Mouse (Mus musculus): Measurements from ENCODE around the gene Mob1b. TPM values are rescaled to one million over a fixed set of nuclear protein-coding genes. Genes with fewer than 3 reads are reported as not detected.

Gene Mob1b
- total RNA-seq, 2 experiments from 2014 or later, result 30.4 to 30.7 TPM

DNA sequence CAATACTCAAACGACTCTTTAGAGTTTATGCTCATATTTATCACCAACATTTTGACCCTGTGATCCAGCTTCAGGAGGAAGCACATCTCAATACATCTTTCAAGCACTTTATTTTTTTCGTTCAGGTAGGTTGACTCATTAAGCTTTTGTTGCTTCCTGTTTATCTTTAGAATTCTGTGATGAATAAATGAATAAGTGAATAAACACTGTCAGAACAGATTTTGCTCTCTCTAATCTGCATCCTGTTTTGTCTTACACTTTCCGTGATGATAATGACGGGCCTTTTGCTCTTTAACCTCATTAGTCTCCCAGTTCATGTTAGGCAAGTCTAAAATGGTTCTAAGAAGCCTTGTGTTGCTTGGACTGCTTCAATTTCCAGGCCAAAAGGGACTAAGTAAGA lies 32.5 kb downstream of the Mob1b start:
- intact Hi-C loops (cut with DNase I), result no loop called here

DNA sequence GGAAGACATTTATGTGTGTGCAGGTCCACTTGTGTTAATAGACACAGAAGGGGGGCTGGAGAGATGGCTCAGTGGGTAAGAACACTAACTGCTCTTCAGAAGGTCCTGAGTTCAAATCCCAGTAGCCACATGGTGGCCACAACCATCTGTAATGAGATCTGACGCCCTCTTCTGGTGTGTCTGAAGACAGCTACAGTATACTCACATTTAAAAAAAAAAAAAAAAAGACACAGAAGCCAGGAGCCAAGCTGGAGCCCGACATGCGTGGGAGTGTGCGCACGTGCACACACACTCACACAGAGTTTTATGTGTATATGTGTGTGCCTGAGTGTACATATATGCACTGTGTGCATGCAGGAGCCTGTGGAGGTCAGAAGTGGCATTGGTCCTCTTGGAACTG lies 42.0 kb downstream of the Mob1b start:
- no peak; the same call in 1 of the 2 replicates for TF ChIP-seq CTCF (IDR thresholded peaks at IDR 0.05)
- no peak overlapping the region for H3K27ac ChIP-seq
- H3K4me3 ChIP-seq, result no peak overlapping the region
- intact Hi-C loops (cut with DNase I), result loop anchor here (5.0 kb wide), 1 partner anchor 205 kb away; no protein-coding TSS in a partner anchor
- no peak for DNase-seq (ENCODE audit: extremely low spot score in 1 of 2, low spot score in 2 of 2)

More for the DNA sequence above, 32.5 kb downstream of the Mob1b start:
- no peak for TF ChIP-seq CTCF (IDR thresholded peaks at IDR 0.05)
- no peak overlapping the region for H3K27ac ChIP-seq
- no peak for DNase-seq (ENCODE audit: extremely low spot score in 1 of 2, low spot score in 2 of 2)
- no peak overlapping the region for H3K4me3 ChIP-seq

DNA sequence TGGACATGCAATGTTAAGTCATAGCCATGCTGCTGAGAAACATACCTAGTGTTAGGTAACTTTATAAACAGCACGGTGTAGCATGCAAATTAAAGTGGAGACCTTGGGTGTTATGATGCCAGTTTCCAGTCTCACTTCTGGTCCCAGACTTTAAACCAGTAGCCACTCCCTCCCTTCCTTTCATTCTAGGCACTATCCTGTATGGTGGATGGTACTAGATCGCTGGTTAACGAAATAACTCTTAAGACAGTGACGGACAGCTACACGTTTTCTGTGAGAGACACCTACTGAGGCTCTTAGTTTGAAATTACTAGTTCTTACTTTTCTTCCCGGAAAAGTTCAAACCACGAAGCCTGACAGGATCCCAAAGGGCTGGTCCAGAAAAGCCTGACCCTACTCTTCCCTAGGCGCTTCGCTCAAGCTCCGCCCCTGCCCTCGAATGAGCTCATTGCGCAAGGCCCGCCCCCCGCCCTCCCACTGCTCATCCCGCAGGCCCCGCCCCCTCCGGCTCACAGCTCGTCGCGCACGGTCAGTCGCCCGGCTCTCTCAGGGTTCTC lies 43.9 kb downstream of the Mob1b start:
- Histone ChIP-seq H3K27ac (peak overlapping the region; percentile 54), H3K4me3 (peak overlapping the region; percentile 89)
- intact Hi-C loops (cut with DNase I), result loop anchor here (2.0 to 5.0 kb wide), 3 partner anchors 44 to 207 kb away; partner anchors contain the start of genes Grsf1 and Mob1b
- TF ChIP-seq CTCF (IDR thresholded peaks at IDR 0.05), result no peak
- DNase-seq (ENCODE audit: extremely low spot score in 1 of 2, low spot score in 2 of 2), result no peak

- peak; percentile 95 to 96 for DNase-seq (ENCODE audit: extremely low spot score in 1 of 2, low spot score in 2 of 2)
- Histone ChIP-seq H3K27ac (peak within 1 kb of the TSS; percentile 77), H3K4me3 (peak within 1 kb of the TSS; percentile 89)
- no peak; the same call in 1 of the 2 replicates for TF ChIP-seq CTCF (IDR thresholded peaks at IDR 0.05)
- intact Hi-C loops (cut with DNase I), result loop anchor here (2.0 to 5.0 kb wide), 3 partner anchors 44 to 208 kb away; partner anchors contain the start of genes Grsf1 and Mob1b
Measured at GRCm38 (mm10) chr5:88764987-88765481, 44.4 kb downstream of the Mob1b start, which contains the start of gene Dck. TSS of gene Dck (plus strand) at chr5:88764996.

GRCm38 (mm10) chr5:88765587-88765986 lies 44.9 kb downstream of the Mob1b start:
- DNase-seq (ENCODE audit: extremely low spot score in 1 of 2, low spot score in 2 of 2), result no peak
- TF ChIP-seq CTCF (IDR thresholded peaks at IDR 0.05), result no peak
- peak overlapping the region; percentile 89 for H3K4me3 ChIP-seq
- peak overlapping the region; percentile 77 for H3K27ac ChIP-seq
- intact Hi-C loops (cut with DNase I), result loop anchor here (2.0 kb wide), 2 partner anchors 45 to 89 kb away; partner anchors contain the start of genes Grsf1 and Mob1b

- no peak for DNase-seq (ENCODE audit: extremely low spot score in 1 of 2, low spot score in 2 of 2)
- intact Hi-C loops (cut with DNase I), result no loop called here
- H3K27ac ChIP-seq, result no peak overlapping the region
- TF ChIP-seq CTCF (IDR thresholded peaks at IDR 0.05), result no peak
- H3K4me3 ChIP-seq, result no peak overlapping the region
Measured at GRCm38 (mm10) chr5:88766121-88766520, 45.5 kb downstream of the Mob1b start.

GRCm38 (mm10) chr5:88766863-88767262 lies 46.2 kb downstream of the Mob1b start:
- Histone ChIP-seq H3K27ac (no peak overlapping the region), H3K4me3 (no peak overlapping the region)
- TF ChIP-seq CTCF (IDR thresholded peaks at IDR 0.05), result no peak
- intact Hi-C loops (cut with DNase I), result no loop called here
- no peak for DNase-seq (ENCODE audit: extremely low spot score in 1 of 2, low spot score in 2 of 2)

- H3K4me3 ChIP-seq, result no peak overlapping the region
- no peak overlapping the region for H3K27ac ChIP-seq
- DNase-seq (ENCODE audit: extremely low spot score in 1 of 2, low spot score in 2 of 2), result no peak
- TF ChIP-seq CTCF (IDR thresholded peaks at IDR 0.05), result no peak
- intact Hi-C loops (cut with DNase I), result no loop called here
Measured at GRCm38 (mm10) chr5:88768201-88768600, 47.5 kb downstream of the Mob1b start.

DNA sequence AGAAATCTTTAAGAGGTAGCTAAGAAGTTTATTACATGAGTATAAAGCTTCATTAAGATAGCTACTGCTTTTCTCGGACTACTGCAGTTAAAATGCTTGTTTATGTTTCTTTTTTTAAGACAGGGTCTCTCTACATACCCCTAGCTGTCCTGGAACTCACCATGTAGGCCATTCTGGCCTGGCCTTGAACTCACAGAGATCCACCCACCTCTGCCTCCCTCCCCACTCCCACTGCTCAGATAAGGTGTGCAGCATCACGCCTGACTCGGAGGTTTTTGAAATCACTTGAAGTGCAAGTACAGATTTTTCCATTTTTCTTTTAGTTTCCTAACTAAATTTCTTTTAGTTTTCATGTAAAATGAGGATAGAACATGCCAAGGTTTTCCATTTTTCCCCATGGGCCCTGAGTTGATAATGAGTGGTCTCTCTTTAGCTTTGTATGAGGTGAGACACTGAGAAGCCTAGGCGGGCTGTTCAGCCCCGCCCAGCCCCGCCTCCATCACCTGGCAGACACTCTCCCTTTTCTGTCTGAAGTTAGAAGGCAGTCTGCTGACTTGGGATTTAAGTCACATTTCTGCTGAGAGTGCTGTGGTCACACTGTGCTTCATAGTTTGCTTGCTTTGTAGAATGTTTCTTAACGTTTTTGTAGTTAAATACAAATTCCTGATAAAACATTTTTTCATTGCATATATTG lies 61.6 kb downstream of the Mob1b start:
- TF ChIP-seq CTCF (IDR thresholded peaks at IDR 0.05), result no peak
- Histone ChIP-seq H3K4me3 (no peak overlapping the region), H3K27ac (no peak overlapping the region)
- intact Hi-C loops (cut with DNase I), result no loop called here
- DNase-seq (ENCODE audit: extremely low spot score in 1 of 2, low spot score in 2 of 2), result no peak

GRCm38 (mm10) chr5:88785059-88785458 lies 64.4 kb downstream of the Mob1b start:
- Histone ChIP-seq H3K27ac (no peak overlapping the region), H3K4me3 (no peak overlapping the region)
- no peak for TF ChIP-seq CTCF (IDR thresholded peaks at IDR 0.05)
- intact Hi-C loops (cut with DNase I), result no loop called here
- DNase-seq (ENCODE audit: extremely low spot score in 1 of 2, low spot score in 2 of 2), result no peak

- peak overlapping the region; percentile 21; the same call in 1 of the 2 replicates for H3K4me3 ChIP-seq
- intact Hi-C loops (cut with DNase I), result loop anchor here (2.0 to 10.0 kb wide), 3 partner anchors 97 to 884 kb away; partner anchors contain the start of gene Slc4a4
- no peak for DNase-seq (ENCODE audit: extremely low spot score in 1 of 2, low spot score in 2 of 2)
- TF ChIP-seq CTCF (IDR thresholded peaks at IDR 0.05), result no peak
- no peak overlapping the region for H3K27ac ChIP-seq
Measured at GRCm38 (mm10) chr5:88790675-88791074, 70.0 kb downstream of the Mob1b start.

All from left cerebral cortex, adult 2 months (tissue).